Mouse (Mus musculus): ENCODE results near the gene Cacna2d2. TPM values are rescaled to one million over a fixed set of nuclear protein-coding genes. Genes with fewer than 3 reads are reported as not detected.

Gene Cacna2d2
- polyA plus RNA-seq, 1 experiment from 2014 or later: 7.9 TPM

GRCm38 (mm10) chr9:107551117-107551889 is 151.9 kb downstream of the Cacna2d2 start, which contains the start of gene Rassf1:
Gene Rassf1 (plus strand): TSS chr9:107551555.
- H3K27ac ChIP-seq (replicated peaks; ENCODE audit: low read depth, low read length): no peak within 1 kb of the TSS
- H3K4me1 ChIP-seq (ENCODE audit: control insufficient read depth, insufficient read depth, low read length): peaks cover 35% of the 10 kb centered on the region
- H3K4me2 ChIP-seq (ENCODE audit: low read length): peak within 1 kb of the TSS; percentile 53
- peak within 1 kb of the TSS; percentile 45; the same call in 1 of the 2 replicates for H3K9ac ChIP-seq (replicated peaks; ENCODE audit: low read length)
- 2% methylated on average over 63 of the region's 63 CpGs for WGBS
- no peaks in the 10 kb centered on the region for H3K36me3 ChIP-seq (ENCODE audit: control insufficient read depth, insufficient read depth, low read length)
- peak within 1 kb of the TSS; percentile 29 for H3K4me3 ChIP-seq (replicated peaks; ENCODE audit: low read depth, low read length)
- peaks cover 30% of the 10 kb centered on the region for H3K27me3 ChIP-seq (ENCODE audit: control insufficient read depth, insufficient read depth, low read length)
- DNase-seq (peak; percentile 48), ATAC-seq (ENCODE audit: low FRiP score, low TSS enrichment) (no peak)
- no peaks in the 10 kb centered on the region for H3K9me3 ChIP-seq (ENCODE audit: control insufficient read depth, low read length)

- H3K27me3 ChIP-seq (ENCODE audit: control insufficient read depth, insufficient read depth, low read length): peaks cover 30% of the 10 kb centered on the region
These were observed 152.5 kb downstream of the Cacna2d2 start for GRCm38 (mm10) chr9:107551890-107552355.

GRCm38 (mm10) chr9:107552690-107553393 is 153.4 kb downstream of the Cacna2d2 start:
- Histone ChIP-seq H3K36me3 (ENCODE audit: control insufficient read depth, insufficient read depth, low read length) (peaks cover 11% of the 10 kb centered on the region), H3K4me2 (ENCODE audit: low read length) (no peak overlapping the region; the same call in 1 of the 2 replicates), H3K27me3 (ENCODE audit: control insufficient read depth, insufficient read depth, low read length) (peaks cover 30% of the 10 kb centered on the region), H3K27ac (replicated peaks; ENCODE audit: low read depth, low read length) (no peak overlapping the region), H3K9ac (replicated peaks; ENCODE audit: low read length) (no peak overlapping the region), H3K4me3 (replicated peaks; ENCODE audit: low read depth, low read length) (no peak overlapping the region), H3K9me3 (ENCODE audit: control insufficient read depth, low read length) (no peaks in the 10 kb centered on the region), H3K4me1 (ENCODE audit: control insufficient read depth, insufficient read depth, low read length) (peaks cover 26% of the 10 kb centered on the region)
- DNase-seq: no peak
- 78% methylated on average over 5 of the region's 5 CpGs for WGBS
- ATAC-seq (ENCODE audit: low FRiP score, low TSS enrichment): no peak

More at GRCm38 (mm10) chr9:107551890-107552355, 152.5 kb downstream of the Cacna2d2 start:
- no peak for DNase-seq
- Histone ChIP-seq H3K4me1 (ENCODE audit: control insufficient read depth, insufficient read depth, low read length) (peaks cover 34% of the 10 kb centered on the region), H3K4me2 (ENCODE audit: low read length) (peak overlapping the region; percentile 53), H3K4me3 (replicated peaks; ENCODE audit: low read depth, low read length) (peak overlapping the region; percentile 29), H3K27ac (replicated peaks; ENCODE audit: low read depth, low read length) (no peak overlapping the region), H3K9me3 (ENCODE audit: control insufficient read depth, low read length) (no peaks in the 10 kb centered on the region), H3K36me3 (ENCODE audit: control insufficient read depth, insufficient read depth, low read length) (peaks cover 3% of the 10 kb centered on the region; the same call in 1 of the 2 replicates), H3K9ac (replicated peaks; ENCODE audit: low read length) (0 out of 2 replicates have a peak overlapping the region, but pooled peaks have one; percentile 45)
- ATAC-seq (ENCODE audit: low FRiP score, low TSS enrichment): no peak
- 11% methylated on average over 8 of the region's 8 CpGs for WGBS

GRCm38 (mm10) chr9:107553541-107554318 is 154.3 kb downstream of the Cacna2d2 start:
- Histone ChIP-seq H3K9ac (replicated peaks; ENCODE audit: low read length) (peak overlapping the region; percentile 76), H3K27me3 (ENCODE audit: control insufficient read depth, insufficient read depth, low read length) (peaks cover 30% of the 10 kb centered on the region), H3K27ac (replicated peaks; ENCODE audit: low read depth, low read length) (peak overlapping the region; percentile 88), H3K9me3 (ENCODE audit: control insufficient read depth, low read length) (no peaks in the 10 kb centered on the region), H3K4me2 (ENCODE audit: low read length) (peak overlapping the region; percentile 92), H3K4me3 (replicated peaks; ENCODE audit: low read depth, low read length) (peak overlapping the region; percentile 73), H3K4me1 (ENCODE audit: control insufficient read depth, insufficient read depth, low read length) (peaks cover 26% of the 10 kb centered on the region), H3K36me3 (ENCODE audit: control insufficient read depth, insufficient read depth, low read length) (peaks cover 20% of the 10 kb centered on the region)
- WGBS: 8% methylated on average over 37 of the region's 37 CpGs
- DNase-seq (no peak), ATAC-seq (ENCODE audit: low FRiP score, low TSS enrichment) (peak; percentile 76; the same call in 1 of the 2 replicates)

GRCm38 (mm10) chr9:107554319-107554825 is 155.0 kb downstream of the Cacna2d2 start:
- Histone ChIP-seq H3K4me2 (ENCODE audit: low read length) (peak overlapping the region; percentile 92), H3K4me1 (ENCODE audit: control insufficient read depth, insufficient read depth, low read length) (peaks cover 26% of the 10 kb centered on the region), H3K9ac (replicated peaks; ENCODE audit: low read length) (peak overlapping the region; percentile 76), H3K27ac (replicated peaks; ENCODE audit: low read depth, low read length) (peak overlapping the region; percentile 88), H3K9me3 (ENCODE audit: control insufficient read depth, low read length) (no peaks in the 10 kb centered on the region), H3K36me3 (ENCODE audit: control insufficient read depth, insufficient read depth, low read length) (peaks cover 27% of the 10 kb centered on the region), H3K4me3 (replicated peaks; ENCODE audit: low read depth, low read length) (peak overlapping the region; percentile 73), H3K27me3 (ENCODE audit: control insufficient read depth, insufficient read depth, low read length) (peaks cover 30% of the 10 kb centered on the region)
- under 1% methylated on average over 53 of the region's 53 CpGs for WGBS
- ATAC-seq (ENCODE audit: low FRiP score, low TSS enrichment) (peak; percentile 94), DNase-seq (peak; percentile 100)

GRCm38 (mm10) chr9:107555031-107555457 is 155.6 kb downstream of the Cacna2d2 start:
- under 1% methylated on average over 23 of the region's 23 CpGs for WGBS
- Histone ChIP-seq H3K27ac (replicated peaks; ENCODE audit: low read depth, low read length) (peak overlapping the region; percentile 88), H3K4me2 (ENCODE audit: low read length) (peak overlapping the region; percentile 92), H3K4me3 (replicated peaks; ENCODE audit: low read depth, low read length) (peak overlapping the region; percentile 73), H3K36me3 (ENCODE audit: control insufficient read depth, insufficient read depth, low read length) (peaks cover 33% of the 10 kb centered on the region), H3K4me1 (ENCODE audit: control insufficient read depth, insufficient read depth, low read length) (peaks cover 26% of the 10 kb centered on the region), H3K9ac (replicated peaks; ENCODE audit: low read length) (peak overlapping the region; percentile 76), H3K9me3 (ENCODE audit: control insufficient read depth, low read length) (no peaks in the 10 kb centered on the region), H3K27me3 (ENCODE audit: control insufficient read depth, insufficient read depth, low read length) (peaks cover 30% of the 10 kb centered on the region)
- DNase-seq: peak; percentile 54
- ATAC-seq (ENCODE audit: low FRiP score, low TSS enrichment): no peak

GRCm38 (mm10) chr9:107555701-107556100 is 156.3 kb downstream of the Cacna2d2 start:
- WGBS: 48% methylated on average over 2 of the region's 2 CpGs
- peak overlapping the region; percentile 92 for H3K4me2 ChIP-seq (ENCODE audit: low read length)
- no peak overlapping the region for H3K27ac ChIP-seq (replicated peaks; ENCODE audit: low read depth, low read length)

GRCm38 (mm10) chr9:107556346-107556745 is 156.9 kb downstream of the Cacna2d2 start:
- H3K27ac ChIP-seq (replicated peaks; ENCODE audit: low read depth, low read length): no peak overlapping the region
- ATAC-seq (ENCODE audit: low FRiP score, low TSS enrichment) (no peak), DNase-seq (no peak)
- H3K4me3 ChIP-seq (replicated peaks; ENCODE audit: low read depth, low read length): 0 out of 2 replicates have a peak overlapping the region, but pooled peaks have one; percentile 73
- peaks cover 17% of the 10 kb centered on the region for H3K27me3 ChIP-seq (ENCODE audit: control insufficient read depth, insufficient read depth, low read length)
- peak overlapping the region; percentile 76; the same call in 1 of the 2 replicates for H3K9ac ChIP-seq (replicated peaks; ENCODE audit: low read length)
- no peaks in the 10 kb centered on the region for H3K9me3 ChIP-seq (ENCODE audit: control insufficient read depth, low read length)
- H3K36me3 ChIP-seq (ENCODE audit: control insufficient read depth, insufficient read depth, low read length): peaks cover 46% of the 10 kb centered on the region
- peak overlapping the region; percentile 92 for H3K4me2 ChIP-seq (ENCODE audit: low read length)
- 83% methylated on average over 3 of the region's 3 CpGs for WGBS
- H3K4me1 ChIP-seq (ENCODE audit: control insufficient read depth, insufficient read depth, low read length): peaks cover 23% of the 10 kb centered on the region

More at GRCm38 (mm10) chr9:107555701-107556100, 156.3 kb downstream of the Cacna2d2 start:
- no peaks in the 10 kb centered on the region for H3K9me3 ChIP-seq (ENCODE audit: control insufficient read depth, low read length)
- peaks cover 26% of the 10 kb centered on the region for H3K4me1 ChIP-seq (ENCODE audit: control insufficient read depth, insufficient read depth, low read length)
- peaks cover 23% of the 10 kb centered on the region for H3K27me3 ChIP-seq (ENCODE audit: control insufficient read depth, insufficient read depth, low read length)
- peak overlapping the region; percentile 73 for H3K4me3 ChIP-seq (replicated peaks; ENCODE audit: low read depth, low read length)
- peaks cover 40% of the 10 kb centered on the region for H3K36me3 ChIP-seq (ENCODE audit: control insufficient read depth, insufficient read depth, low read length)
- DNase-seq (no peak), ATAC-seq (ENCODE audit: low FRiP score, low TSS enrichment) (no peak)
- peak overlapping the region; percentile 76; the same call in 1 of the 2 replicates for H3K9ac ChIP-seq (replicated peaks; ENCODE audit: low read length)
